In genomic region chr17:56884809-56885208, GRCm38 (mm10) we compare ENCODE assay signal across 26 mouse cellular contexts. TPM values are rescaled to one million over a fixed set of nuclear protein-coding genes. Genes with fewer than 3 reads are reported as not detected.
A peak's percentile ranks its signal among the peaks of the same experiment; 100 is the strongest.
DNase-seq lines count a peak whose midpoint lies in the region; ATAC-seq lines count a peak whose summit lies in the region.
"Had no signal": no experiment of that assay in that cellular context is flagged by ENCODE, and none has a peak within 500 bp of the region (broad histone marks: within the 10 kb centered on the region; RNA-seq: fewer than 3 reads in every experiment).

No protein-coding gene starts in this region.

- peak; percentile 51 for ATAC-seq in monocyte, adult 5-6 weeks (replicated peaks; ENCODE audit: insufficient number of reproducible peaks, low FRiP score, low TSS enrichment, poor library complexity, severe bottlenecking)
- no peak for ATAC-seq in midbrain, embryonic 14.5 days (ENCODE audit: low FRiP score, low TSS enrichment)
- ATAC-seq: hindbrain, embryonic 16.5 days had no signal

- H3K9me3 ChIP-seq in midbrain, embryonic 14.5 days (ENCODE audit: control insufficient read depth, low read length), result no peaks in the 10 kb centered on the region
- H3K9me3 ChIP-seq: embryonic facial prominence, embryonic 15.5 days; stomach, embryonic 15.5 days had no signal

- no peak overlapping the region for H3K27ac ChIP-seq in midbrain, embryonic 14.5 days (replicated peaks; ENCODE audit: low read depth, low read length)
- H3K27ac ChIP-seq: embryonic facial prominence, embryonic 15.5 days; forebrain, embryonic 10.5 days; heart, embryonic 10.5 days; limb, embryonic 13.5 days; liver, embryonic 14.5 days; midbrain, embryonic 10.5 days; stomach, embryonic 15.5 days had no signal

- WGBS in midbrain, embryonic 14.5 days, result 92% methylated on average over 17 of the region's 17 CpGs

- H3K27me3 ChIP-seq in midbrain, embryonic 14.5 days (ENCODE audit: control insufficient read depth, insufficient read depth, low read length), result no peaks in the 10 kb centered on the region
- H3K27me3 ChIP-seq: embryonic facial prominence, embryonic 15.5 days; limb, embryonic 13.5 days; stomach, embryonic 15.5 days had no signal

- no peaks in the 10 kb centered on the region for H3K4me1 ChIP-seq in midbrain, embryonic 14.5 days (ENCODE audit: control insufficient read depth, insufficient read depth, low read length)
- H3K4me1 ChIP-seq: embryonic facial prominence, embryonic 15.5 days; forebrain, embryonic 10.5 days; limb, embryonic 13.5 days; midbrain, embryonic 10.5 days had no signal

- no peak overlapping the region for H3K4me2 ChIP-seq in midbrain, embryonic 14.5 days (ENCODE audit: low read length)
- H3K4me2 ChIP-seq: embryonic facial prominence, embryonic 15.5 days; limb, embryonic 13.5 days; stomach, embryonic 15.5 days had no signal

- no peak overlapping the region for H3K9ac ChIP-seq in midbrain, embryonic 14.5 days (replicated peaks; ENCODE audit: low read length)
- H3K9ac ChIP-seq: embryonic facial prominence, embryonic 15.5 days; limb, embryonic 13.5 days; liver, embryonic 14.5 days; stomach, embryonic 15.5 days had no signal

- H3K4me3 ChIP-seq in midbrain, embryonic 14.5 days (replicated peaks; ENCODE audit: low read depth, low read length), result no peak overlapping the region
- H3K4me3 ChIP-seq: embryonic facial prominence, embryonic 15.5 days; forebrain, embryonic 10.5 days; heart, embryonic 10.5 days; limb, embryonic 13.5 days; midbrain, embryonic 10.5 days; stomach, embryonic 15.5 days had no signal

- no peaks in the 10 kb centered on the region; the same call in 1 of the 2 replicates for H3K36me3 ChIP-seq in midbrain, embryonic 14.5 days (ENCODE audit: control insufficient read depth, insufficient read depth, low read length)

- DNase-seq in spleen, postnatal 36 days (ENCODE audit: low spot score in 2 of 2), result peak; percentile 22 to 36
- DNase-seq in spleen, postnatal 10 days (ENCODE audit: low spot score in 2 of 2), result no peak
- peak; percentile 60 for DNase-seq in ES-CJ7 (ENCODE audit: low read depth, low spot score)
- DNase-seq in T-cell, adult 2 months (ENCODE audit: low spot score), result peak; percentile 67
- no peak for DNase-seq in layer of hippocampus, postnatal 25 days (ENCODE audit: extremely low spot score in 1 of 2, low spot score in 1 of 2)
- no peak for DNase-seq in cerebellum, adult 9-10 months
- no peak for DNase-seq in midbrain, embryonic 14.5 days
- DNase-seq: cerebellum, adult 8-10 months; embryo, embryonic 11 days; gastrocnemius, postnatal 36 days; kidney, adult 18-20 months; right cerebral cortex, postnatal 4 days; thymus, postnatal 36 days had no signal

RNA-seq across cellular contexts. Expression of gene 1700061G19Rik, which starts 9.5 kb away (rescaled TPM):
- total RNA-seq in monocyte, adult 5-6 weeks (2017), result not detected in 3 replicates
- total RNA-seq in layer of hippocampus, postnatal 25 days (2021), result under 1 TPM; 0.10 to 0.14 TPM
- polyA plus RNA-seq in midbrain, embryonic 14.5 days (2014; fragmentation: Nextera tagmentation; extraction: Ambion mirVana), result 0.18 and 0.36 TPM in 2 replicates
- total RNA-seq: gastrocnemius, postnatal 36 days; neutrophil, adult 5-6 weeks had no signal

RNA-seq across cellular contexts. Expression of gene Acsbg2, which starts 10.6 kb away (rescaled TPM):
- total RNA-seq in monocyte, adult 5-6 weeks (2017), result not detected in 3 replicates
- not detected for total RNA-seq in layer of hippocampus, postnatal 25 days (2021)
- not detected in 2 replicates for polyA plus RNA-seq in midbrain, embryonic 14.5 days (2014; fragmentation: Nextera tagmentation; extraction: Ambion mirVana)
- total RNA-seq: gastrocnemius, postnatal 36 days; heart, postnatal 4 days; left cerebral cortex, postnatal 10 days; neutrophil, adult 5-6 weeks had no signal
- polyA plus RNA-seq: forebrain, embryonic 10.5 days; heart, embryonic 10.5 days; hindbrain, embryonic 16.5 days; limb, embryonic 13.5 days; liver, embryonic 14.5 days; lung, embryonic 16.5 days; midbrain, embryonic 10.5 days; stomach, embryonic 15.5 days had no signal

RNA-seq across cellular contexts. Expression of gene Mllt1, which starts 50.4 kb away (rescaled TPM):
- total RNA-seq in monocyte, adult 5-6 weeks (2017), result 7.0 to 20.4 TPM (median 8.3 TPM) in 3 replicates
- 10 to 100 TPM; 66.7 to 79.9 TPM for total RNA-seq in layer of hippocampus, postnatal 25 days (2021)
- polyA plus RNA-seq in midbrain, embryonic 14.5 days (2014; fragmentation: Nextera tagmentation; extraction: Ambion mirVana), result 64.3 and 66.3 TPM in 2 replicates

RNA-seq across cellular contexts. Expression of gene Rfx2, which starts 54.0 kb away (rescaled TPM):
- 4.7 to 8.2 TPM (median 6.6 TPM) in 3 replicates for total RNA-seq in monocyte, adult 5-6 weeks (2017)
- 1 to 10 TPM; 3.8 to 4.4 TPM for total RNA-seq in layer of hippocampus, postnatal 25 days (2021)
- 2.2 and 4.1 TPM in 2 replicates for polyA plus RNA-seq in midbrain, embryonic 14.5 days (2014; fragmentation: Nextera tagmentation; extraction: Ambion mirVana)

Comparison
In these comparisons a context has a peak if more than half of its experiments do, and no peak if none do; other contexts are left out.
1. DNase-seq: peak in spleen, postnatal 36 days (2 of 2), ES-CJ7 (single experiment) and T-cell, adult 2 months (single experiment); none in spleen, postnatal 10 days (0 of 2), layer of hippocampus, postnatal 25 days (0 of 2), cerebellum, adult 9-10 months (single experiment) and midbrain, embryonic 14.5 days (single experiment).